Mouse (Mus musculus) neural tube, postnatal 0 days (tissue): ENCODE measurements around the gene Rgs12. TPM values are rescaled to one million over a fixed set of nuclear protein-coding genes. Genes with fewer than 3 reads are reported as not detected.

Experiments used
- microRNA-seq: library from miRNA; unstranded; fragments of <30 nt; microRNA quantifications from one replicate; pipeline ENCODE4, GENCODE M21; 2016
- polyA plus RNA-seq: library from polyadenylated mRNA; unstranded; fragments of >200 nt; fragmentation: Nextera tagmentation; extraction: Ambion mirVana; gene quantifications from 2 replicates; pipeline ENCODE4 v1.2.1, GENCODE M21; 2015

The Rgs12 gene
- polyA plus RNA-seq, result 29.3 and 30.7 TPM in 2 replicates

DNA sequence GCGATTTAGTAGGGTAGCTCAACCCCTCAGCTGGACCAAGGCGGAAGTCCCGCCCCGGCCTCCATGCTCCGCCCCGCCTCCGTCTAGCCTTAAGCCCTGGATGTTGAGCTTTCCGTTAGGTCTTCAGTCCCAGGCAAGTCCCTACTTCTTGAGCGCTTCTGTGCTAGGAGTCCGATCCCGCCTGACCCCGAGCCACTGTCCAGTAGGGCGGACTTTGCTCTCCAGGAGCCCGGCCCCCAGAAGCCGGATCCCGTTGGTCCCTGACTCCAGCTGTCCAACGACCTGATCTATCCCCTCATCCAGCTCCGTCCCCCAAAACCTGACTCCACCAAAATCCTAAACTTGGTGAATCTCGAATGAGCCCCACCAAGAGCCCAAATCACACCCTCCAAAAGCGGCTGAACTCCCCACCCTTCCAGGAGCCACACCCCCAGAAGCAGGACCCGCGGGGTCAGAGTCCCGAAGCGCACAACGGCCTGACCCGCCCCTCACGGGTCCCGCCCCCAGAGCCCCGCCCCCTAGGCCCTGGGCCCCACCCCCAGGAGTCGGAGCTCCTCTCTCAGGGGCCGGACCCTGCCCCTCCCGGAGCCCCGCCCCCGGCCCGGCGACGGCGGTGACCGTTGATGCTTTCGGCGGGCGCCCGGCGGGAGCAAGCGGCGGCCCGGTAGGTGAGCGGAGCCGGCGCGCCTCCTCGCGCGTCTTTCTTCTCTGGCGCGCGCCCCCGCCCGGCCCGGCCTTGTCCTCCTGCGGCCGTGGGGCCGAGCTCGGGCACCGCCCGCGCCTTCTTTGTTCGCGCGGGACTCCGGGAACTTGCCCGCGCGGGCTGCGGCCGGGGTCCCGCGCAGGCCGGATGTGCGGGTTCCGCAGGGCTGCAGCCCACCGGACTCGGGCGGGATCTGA, at the start of gene Rgs12:
Gene Rgs12 (plus strand): TSS at position 585 of the 900 bp plus-strand sequence.

DNA sequence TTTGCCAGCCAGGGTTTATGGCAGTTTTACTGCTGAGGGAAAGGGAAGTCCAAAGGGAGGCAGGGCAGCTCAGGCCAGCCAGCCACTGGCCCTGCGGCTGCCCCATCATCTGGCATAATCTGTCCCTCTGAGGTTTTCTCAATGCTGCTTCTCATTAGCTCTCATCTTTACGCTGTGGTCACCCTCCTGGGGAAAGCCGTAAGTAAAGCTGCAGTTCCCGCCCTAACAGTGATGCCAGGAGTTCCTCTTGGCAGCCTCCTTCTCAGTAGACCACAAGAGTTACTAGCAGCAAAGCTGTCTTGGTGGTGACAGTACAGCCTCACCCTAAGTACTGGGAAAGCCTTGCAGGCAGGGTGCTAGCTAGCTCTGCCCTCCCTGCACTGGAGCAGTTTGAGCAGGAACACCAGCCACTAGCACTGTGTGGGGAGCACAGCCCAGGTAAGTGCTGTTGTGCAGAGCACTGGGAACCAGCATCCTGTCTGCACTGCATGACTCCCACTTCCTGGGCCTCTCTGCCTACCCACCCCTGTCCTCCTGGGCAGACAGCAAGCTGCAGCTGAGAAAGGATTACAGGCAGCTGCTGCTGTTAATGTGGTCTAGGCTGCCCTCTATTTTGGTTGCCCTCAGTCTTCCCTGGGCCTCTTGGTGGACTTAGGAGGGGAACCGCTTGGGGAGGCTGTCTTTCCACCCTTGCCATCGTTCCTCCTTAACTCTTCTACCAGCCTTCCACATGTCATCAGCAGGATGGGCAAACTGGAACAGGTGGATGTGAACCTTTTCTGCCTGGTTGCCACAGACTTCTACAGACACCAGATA, 41.1 kb upstream of the Rgs12 start, which contains the start of gene Msantd1:
Gene Msantd1 (plus strand): TSS at position 103 of the 816 bp plus-strand sequence.

DNA sequence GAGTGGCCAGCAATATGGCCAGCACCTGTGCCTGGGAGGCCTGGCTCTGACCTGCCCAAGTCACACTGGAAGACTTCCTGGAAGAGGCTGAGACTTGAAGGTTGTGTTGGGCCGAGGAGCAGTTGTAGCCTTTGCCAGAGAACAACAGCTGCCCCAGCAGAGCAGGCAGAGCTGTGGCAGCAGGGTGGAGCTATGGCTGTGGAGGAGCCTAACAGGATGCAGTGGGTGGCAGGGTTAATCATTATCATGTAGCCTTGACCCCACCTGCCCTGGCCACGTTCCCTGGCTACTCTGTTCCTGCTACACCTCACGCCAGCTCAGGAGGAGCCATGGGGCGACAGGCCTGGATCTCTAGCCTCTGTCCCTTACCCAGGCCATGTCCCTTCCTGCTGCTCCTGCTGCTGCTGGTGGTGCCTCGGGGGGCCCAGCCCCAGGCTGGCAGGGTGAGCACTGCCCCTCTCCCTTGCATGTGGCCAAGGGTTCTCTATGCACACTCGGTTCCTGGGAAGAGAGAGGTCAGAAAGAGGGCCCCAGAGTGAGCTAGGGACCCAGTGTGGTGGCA, 92.1 kb downstream of the Rgs12 start, which contains the start of gene Hgfac:
Gene Hgfac (plus strand): TSS at position 242 of the 562 bp plus-strand sequence.

DNA sequence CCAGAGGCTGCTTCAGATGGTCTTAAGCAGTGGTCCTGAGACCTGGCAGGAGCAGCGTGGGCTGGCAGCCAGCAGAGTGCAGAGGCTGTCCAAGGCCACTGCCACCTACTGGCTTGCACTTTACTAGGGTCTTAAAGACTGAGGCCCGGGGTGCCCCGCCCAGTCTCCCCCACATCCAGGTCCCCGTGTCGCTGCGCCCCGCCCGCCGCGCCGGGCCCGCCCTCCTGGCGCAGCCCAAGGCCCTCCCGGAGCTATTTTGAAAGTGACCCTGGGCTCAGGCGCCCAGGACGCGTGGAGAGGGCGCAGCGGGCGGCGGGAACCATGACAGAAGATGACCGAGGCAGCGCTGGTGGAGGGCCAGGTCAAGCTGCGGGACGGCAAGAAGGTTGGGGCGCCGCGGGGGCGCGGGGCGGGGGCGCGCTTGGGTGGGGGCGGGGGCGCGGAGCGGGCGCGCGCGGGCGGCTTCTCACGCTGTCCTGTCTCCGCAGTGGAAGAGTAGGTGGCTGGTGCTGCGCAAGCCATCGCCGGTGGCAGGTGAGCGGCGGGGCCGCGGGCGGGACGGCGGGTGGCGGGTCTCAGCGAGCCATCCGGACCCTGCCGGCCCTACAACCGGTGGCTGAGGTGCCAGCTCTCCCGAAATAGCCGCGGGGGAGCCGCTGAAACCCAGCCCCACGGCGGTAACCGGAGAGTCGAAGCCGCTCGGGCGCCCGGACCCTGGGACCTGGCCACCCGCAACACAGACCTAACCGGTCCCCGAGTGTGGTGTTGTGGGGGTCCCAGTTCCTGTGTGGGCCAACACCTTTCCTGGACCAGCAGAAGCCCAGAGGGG, 107.6 kb downstream of the Rgs12 start, which contains the start of gene Dok7:
Gene Dok7 (plus strand): TSS at position 163 of the 829 bp plus-strand sequence.

Small RNA genes lying within 50 kb of the gene (microRNA-seq; reads per million reads assigned to microRNA genes)
- 4.4 reads per million, percentile 7 among the genes with 10 or more reads in this experiment for gene Mir3097

Other genes with a start within 250 kb of the Rgs12 start
- 9.8 and 12.0 TPM in 2 replicates for gene Htt, start 187.7 kb upstream of the Rgs12 start, polyA plus RNA-seq
- 6.6 TPM in 2 replicates for gene Msantd1, start 41.4 kb upstream of the Rgs12 start, polyA plus RNA-seq
- 0.28 TPM in 1 of 2 replicates, not detected in the other for gene Hgfac, start 92.1 kb downstream of the Rgs12 start, polyA plus RNA-seq
- gene Dok7, start 107.3 kb downstream of the Rgs12 start, polyA plus RNA-seq, result 10.3 and 13.5 TPM in 2 replicates
- gene Lrpap1, start 156.3 kb downstream of the Rgs12 start, polyA plus RNA-seq, result 177 and 195 TPM in 2 replicates